In the genomic region with DNA sequence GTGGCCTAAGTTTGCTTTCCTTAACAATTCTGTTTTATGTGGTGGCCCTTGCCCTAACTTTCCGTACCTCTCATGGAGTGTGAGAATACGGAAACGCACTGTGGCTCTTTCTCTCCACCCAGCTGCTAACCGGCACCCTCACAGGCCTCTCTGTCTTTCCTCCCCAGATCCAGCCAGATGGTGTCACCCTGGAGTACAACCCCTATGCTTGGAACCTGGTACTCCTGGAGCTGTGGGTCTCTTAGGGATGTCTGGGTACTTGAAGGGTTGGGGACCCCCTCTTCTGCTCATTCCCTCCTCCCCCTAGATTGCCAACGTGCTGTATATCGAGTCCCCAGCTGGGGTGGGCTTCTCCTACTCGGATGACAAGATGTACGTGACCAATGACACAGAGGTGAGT, we compare ENCODE assay signal across 7 mouse cellular contexts. TPM values are rescaled to one million over a fixed set of nuclear protein-coding genes. Genes with fewer than 3 reads are reported as not detected.
A peak's percentile ranks its signal among the peaks of the same experiment; 100 is the strongest.
DNase-seq lines count a peak whose midpoint lies in the region; ATAC-seq and TF ChIP-seq lines count a peak whose summit lies in the region.

No protein-coding gene starts in this region.

- H3K4me2 ChIP-seq in forebrain, embryonic 14.5 days (ENCODE audit: low read length), result peak overlapping the region; percentile 100
- peak overlapping the region; percentile 99 for H3K4me2 ChIP-seq in midbrain, embryonic 13.5 days (replicated peaks)

- H3K27ac ChIP-seq in forebrain, embryonic 14.5 days (ENCODE audit: low read depth, low read length), result no peak overlapping the region
- H3K27ac ChIP-seq in midbrain, embryonic 13.5 days, result no peak overlapping the region

- H3K27me3 ChIP-seq in E14TG2a.4 (ENCODE audit: insufficient read depth, low read length), result no peaks in the 10 kb centered on the region
- no peaks in the 10 kb centered on the region for H3K27me3 ChIP-seq in forebrain, embryonic 14.5 days (replicated peaks; ENCODE audit: control insufficient read depth, insufficient read depth, low read length)
- no peaks in the 10 kb centered on the region for H3K27me3 ChIP-seq in midbrain, embryonic 13.5 days

- peak overlapping the region; percentile 91 for H3K4me3 ChIP-seq in E14TG2a.4 (replicated peaks; ENCODE audit: low read length)
- H3K4me3 ChIP-seq in forebrain, embryonic 14.5 days (ENCODE audit: low read depth, low read length), result peak overlapping the region; percentile 72
- H3K4me3 ChIP-seq in midbrain, embryonic 13.5 days (replicated peaks), result peak overlapping the region; percentile 70

- H3K9ac ChIP-seq in forebrain, embryonic 14.5 days (ENCODE audit: low read length), result peak overlapping the region; percentile 78
- peak overlapping the region; percentile 83 for H3K9ac ChIP-seq in midbrain, embryonic 13.5 days (replicated peaks)

- no peak for ATAC-seq in forebrain, embryonic 14.5 days
- no peak for ATAC-seq in midbrain, embryonic 13.5 days

- peaks cover 57% of the 10 kb centered on the region for H3K36me3 ChIP-seq in E14TG2a.4 (ENCODE audit: insufficient read depth, low read length)
- H3K36me3 ChIP-seq in forebrain, embryonic 14.5 days (ENCODE audit: control insufficient read depth, insufficient read depth, low read length), result peaks cover 25% of the 10 kb centered on the region
- peaks cover 31% of the 10 kb centered on the region for H3K36me3 ChIP-seq in midbrain, embryonic 13.5 days

- no peaks in the 10 kb centered on the region for H3K9me3 ChIP-seq in E14TG2a.4 (ENCODE audit: low read length)
- no peaks in the 10 kb centered on the region for H3K9me3 ChIP-seq in forebrain, embryonic 14.5 days (replicated peaks; ENCODE audit: control insufficient read depth, low read length)
- no peaks in the 10 kb centered on the region for H3K9me3 ChIP-seq in midbrain, embryonic 13.5 days

- TF ChIP-seq CTCF in E14TG2a.4 (conservative IDR thresholded peaks at IDR 0.05; ENCODE audit: low read length), result no peak

- WGBS in forebrain, embryonic 14.5 days, result 49% methylated on average over 8 of the region's 8 CpGs
- WGBS in midbrain, embryonic 13.5 days, result 51% methylated on average over 8 of the region's 8 CpGs

- DNase-seq in 416B (ENCODE audit: low read depth), result peak; percentile 42
- DNase-seq in forebrain, embryonic 14.5 days (ENCODE audit: low spot score), result no peak
- DNase-seq in kidney, postnatal 10 days, result peak; percentile 47
- DNase-seq in natural killer cell, adult 2 months (ENCODE audit: low spot score in 2 of 2), result no peak
- DNase-seq in cerebellum, adult 9-10 months, result no peak

- H3K4me1 ChIP-seq in E14TG2a.4 (replicated peaks; ENCODE audit: low read depth, low read length), result peaks cover 91% of the 10 kb centered on the region
- H3K4me1 ChIP-seq in forebrain, embryonic 14.5 days (ENCODE audit: control insufficient read depth, insufficient read depth, low read length), result peaks cover 11% of the 10 kb centered on the region
- H3K4me1 ChIP-seq in midbrain, embryonic 13.5 days (replicated peaks), result peaks cover 27% of the 10 kb centered on the region

RNA-seq across cellular contexts. Expression of gene Neurl2, which starts 1.3 kb away (rescaled TPM):
- polyA plus RNA-seq in forebrain, embryonic 14.5 days (2014; fragmentation: Nextera tagmentation; extraction: Ambion mirVana), result 3.9 and 5.8 TPM in 2 replicates
- 4.7 TPM in 2 replicates for polyA plus RNA-seq in midbrain, embryonic 13.5 days (2015; fragmentation: Nextera tagmentation; extraction: Ambion mirVana)

RNA-seq across cellular contexts. Expression of gene Ctsa, which starts 1.9 kb away (rescaled TPM):
- 79.5 and 84.4 TPM in 2 replicates for polyA plus RNA-seq in forebrain, embryonic 14.5 days (2014; fragmentation: Nextera tagmentation; extraction: Ambion mirVana)
- polyA plus RNA-seq in midbrain, embryonic 13.5 days (2015; fragmentation: Nextera tagmentation; extraction: Ambion mirVana), result 92.0 and 94.2 TPM in 2 replicates

RNA-seq across cellular contexts. Expression of gene Spata25, which starts 6.2 kb away (rescaled TPM):
- polyA plus RNA-seq in forebrain, embryonic 14.5 days (2014; fragmentation: Nextera tagmentation; extraction: Ambion mirVana), result 0.30 TPM in 1 of 2 replicates, not detected in the other
- polyA plus RNA-seq in midbrain, embryonic 13.5 days (2015; fragmentation: Nextera tagmentation; extraction: Ambion mirVana), result not detected in 2 replicates

RNA-seq across cellular contexts. Expression of gene Zswim1, which starts 12.0 kb away (rescaled TPM):
- polyA plus RNA-seq in forebrain, embryonic 14.5 days (2014; fragmentation: Nextera tagmentation; extraction: Ambion mirVana), result 19.5 and 23.5 TPM in 2 replicates
- 25.4 and 25.8 TPM in 2 replicates for polyA plus RNA-seq in midbrain, embryonic 13.5 days (2015; fragmentation: Nextera tagmentation; extraction: Ambion mirVana)

RNA-seq across cellular contexts. Expression of gene Pltp, which starts 23.0 kb away (rescaled TPM):
- 58.4 and 80.3 TPM in 2 replicates for polyA plus RNA-seq in forebrain, embryonic 14.5 days (2014; fragmentation: Nextera tagmentation; extraction: Ambion mirVana)
- polyA plus RNA-seq in midbrain, embryonic 13.5 days (2015; fragmentation: Nextera tagmentation; extraction: Ambion mirVana), result 69.1 and 96.1 TPM in 2 replicates

Comparison
In these comparisons a context has a peak if more than half of its experiments do, and no peak if none do; other contexts are left out.
1. DNase-seq: peak in 416B (single experiment) and kidney, postnatal 10 days (single experiment); none in forebrain, embryonic 14.5 days (single experiment), natural killer cell, adult 2 months (0 of 2) and cerebellum, adult 9-10 months (single experiment).
2. Peak in every context shown above with its lines, with median percentiles within 50 percentile points of each other: H3K4me3 ChIP-seq.